Mouse (Mus musculus) gastrocnemius, adult 18-20 months (tissue): ENCODE data around the gene Ifnl3. TPM values are rescaled to one million over a fixed set of nuclear protein-coding genes. Genes with fewer than 3 reads are reported as not detected.

ENCODE experiments used
- microRNA-seq: library from miRNA; unstranded; fragments of <30 nt; microRNA quantifications from one replicate; pipeline ENCODE4 v1.2.0, GENCODE M21; 2021
- total RNA-seq, 2 experiments: library from RNA; stranded (reverse); gene quantifications; 2 replicates each; pipeline ENCODE4 v1.2.3; 2021

Gene Ifnl3
- total RNA-seq, 2 experiments from 2014 or later, result not detected

Small RNAs within 50 kb of the gene (microRNA-seq; reads per million reads assigned to microRNA genes)
- not detected for gene Mir7049

Other genes starting within 250 kb of the Ifnl3 start
- gene Eid2b, start 245.1 kb upstream of the Ifnl3 start, total RNA-seq, result 1 to 10 TPM; 6.3 to 6.9 TPM
- not detected for gene Selenov, start 231.7 kb upstream of the Ifnl3 start, total RNA-seq
- gene Dll3, start 220.6 kb upstream of the Ifnl3 start, total RNA-seq, result not detected
- 10 to 100 TPM; 40.4 to 48.4 TPM for gene Timm50, start 210.8 kb upstream of the Ifnl3 start, total RNA-seq
- 10 to 100 TPM; 66.9 to 67.5 TPM for gene Supt5, start 184.1 kb upstream of the Ifnl3 start, total RNA-seq
- gene Rps16, start 172.2 kb upstream of the Ifnl3 start, total RNA-seq, result 100 to 1,000 TPM; 385 to 425 TPM
- gene Plekhg2, start 150.2 kb upstream of the Ifnl3 start, total RNA-seq, result 1 to 10 TPM; 4.8 to 5.9 TPM
- 10 to 100 TPM; 10.1 to 37.0 TPM for gene Zfp36, start 142.6 kb upstream of the Ifnl3 start, total RNA-seq
- 10 to 100 TPM; 22.7 to 24.1 TPM for gene Med29, start 130.1 kb upstream of the Ifnl3 start, total RNA-seq
- gene Paf1, start 129.9 kb upstream of the Ifnl3 start, total RNA-seq, result 10 to 100 TPM; 29.5 to 31.2 TPM
- gene Gmfg, start 85.4 kb upstream of the Ifnl3 start, total RNA-seq, result 1 to 10 TPM in 1 of 2 experiments, under 1 TPM in 1; 0.82 to 1.8 TPM
- under 1 TPM; 0.16 to 0.26 TPM for gene Lrfn1, start 70.9 kb upstream of the Ifnl3 start, total RNA-seq
- not detected for gene Ifnl2, start 12.4 kb upstream of the Ifnl3 start, total RNA-seq
- gene Sycn, start 18.0 kb downstream of the Ifnl3 start, total RNA-seq, result not detected
- gene Nccrp1, start 24.4 kb downstream of the Ifnl3 start, total RNA-seq, result not detected
- gene Samd4b, start 75.3 kb downstream of the Ifnl3 start, total RNA-seq, result 10 to 100 TPM; 13.8 to 15.2 TPM
- gene Pak4, start 75.3 kb downstream of the Ifnl3 start, total RNA-seq, result 1 to 10 TPM; 2.2 to 3.8 TPM
- not detected for gene Acp7, start 108.5 kb downstream of the Ifnl3 start, total RNA-seq
- gene Fbxo27, start 170.0 kb downstream of the Ifnl3 start, total RNA-seq, result under 1 TPM; 0.34 to 0.76 TPM
- gene Fbxo17, start 194.0 kb downstream of the Ifnl3 start, total RNA-seq, result 1 to 10 TPM; 3.5 to 3.8 TPM
- 10 to 100 TPM; 43.8 to 44.0 TPM for gene Mrps12, start 219.0 kb downstream of the Ifnl3 start, total RNA-seq
- 10 to 100 TPM; 12.3 to 14.0 TPM for gene Sars2, start 219.2 kb downstream of the Ifnl3 start, total RNA-seq
- not detected for gene Ccer2, start 233.3 kb downstream of the Ifnl3 start, total RNA-seq
- gene Sirt2, start 243.9 kb downstream of the Ifnl3 start, total RNA-seq, result 10 to 100 TPM; 95.9 to 98.2 TPM
- 10 to 100 TPM; 33.2 to 34.9 TPM for gene Nfkbib, start 244.7 kb downstream of the Ifnl3 start, total RNA-seq